Mouse (Mus musculus): ENCODE measurements around the gene Sypl2.

- TF ChIP-seq GATA1 (IDR thresholded peaks at IDR 0.05; ENCODE audit: borderline replicate concordance, low read length) (no peak), FLI1 (IDR thresholded peaks at IDR 0.05; ENCODE audit: low read length) (no peak)
Observed at GRCm38 (mm10) chr3:108167499-108167898, 58.9 kb downstream of the Sypl2 start.
